Mouse (Mus musculus) layer of hippocampus, adult 9-11 months (tissue): ENCODE measurements at regions not wholly inside any gene's neighbourhood (a gene's known extent, or its start where the extent isn't known, plus 50 kb on each side); places are given as distances from the start of the nearest gene placed in this dataset.
A peak's percentile ranks its signal among the peaks of the same experiment; 100 is the strongest.
"Not testable (repeated sequence)": the region's sequence is repeated elsewhere in the genome, so short reads cannot be mapped to it uniquely, and the experiment has no call there.

Experiments
- DNase-seq: peaks from one replicate; pipeline ENCODE4 v3.0.0; 2022

- DNase-seq, result peak; percentile 14
These were observed 569.0 kb downstream of the Lrriq3 start for GRCm38 (mm10) chr3:155662280-155662679.

- no peak for DNase-seq
These were observed 579.3 kb downstream of the Lrriq3 start for GRCm38 (mm10) chr3:155672558-155672957.

GRCm38 (mm10) chr3:155680200-155680599 is 587.0 kb downstream of the Lrriq3 start:
- no peak for DNase-seq

GRCm38 (mm10) chr3:155682921-155683813 is 589.9 kb downstream of the Lrriq3 start:
- DNase-seq, result no peak

- DNase-seq, result peak; percentile 70
These were observed 595.1 kb downstream of the Lrriq3 start for GRCm38 (mm10) chr3:155688358-155688757.

GRCm38 (mm10) chr3:155723011-155723510 is 629.8 kb downstream of the Lrriq3 start:
- no peak for DNase-seq

GRCm38 (mm10) chr3:155742421-155742820 is 649.2 kb downstream of the Lrriq3 start:
- DNase-seq, result no peak

- DNase-seq, result not testable (repeated sequence)
These were observed 653.4 kb downstream of the Lrriq3 start for GRCm38 (mm10) chr3:155746601-155747000.

- DNase-seq, result no peak
These were observed 654.3 kb downstream of the Lrriq3 start for GRCm38 (mm10) chr3:155747511-155747910.

GRCm38 (mm10) chr3:155757285-155757684 is 664.1 kb downstream of the Lrriq3 start:
- no peak for DNase-seq

GRCm38 (mm10) chr3:155776019-155776418 is 682.8 kb downstream of the Lrriq3 start:
- DNase-seq, result no peak

- no peak for DNase-seq
These were observed 683.8 kb downstream of the Lrriq3 start for GRCm38 (mm10) chr3:155777025-155777424.

GRCm38 (mm10) chr3:155815693-155816092 is 722.5 kb downstream of the Lrriq3 start:
- no peak for DNase-seq

- DNase-seq, result no peak
These were observed 731.6 kb downstream of the Lrriq3 start for GRCm38 (mm10) chr3:155824863-155825262.

- no peak for DNase-seq
These were observed 695.3 kb upstream of the Negr1 start for GRCm38 (mm10) chr3:155866286-155866685.

- DNase-seq, result no peak
These were observed 685.9 kb upstream of the Negr1 start for GRCm38 (mm10) chr3:155875696-155876095.

GRCm38 (mm10) chr3:155878401-155878800 is 683.2 kb upstream of the Negr1 start:
- peak; percentile 5 for DNase-seq

GRCm38 (mm10) chr3:155880722-155881121 is 680.9 kb upstream of the Negr1 start:
- DNase-seq, result no peak

GRCm38 (mm10) chr3:155915981-155916380 is 645.6 kb upstream of the Negr1 start:
- peak; percentile 14 for DNase-seq

GRCm38 (mm10) chr3:155942896-155943295 is 618.7 kb upstream of the Negr1 start:
- no peak for DNase-seq

- DNase-seq, result no peak
These were observed 617.4 kb upstream of the Negr1 start for GRCm38 (mm10) chr3:155944042-155944735.

GRCm38 (mm10) chr3:155945188-155945587 is 616.4 kb upstream of the Negr1 start:
- no peak for DNase-seq

- not testable (repeated sequence) for DNase-seq
These were observed 599.1 kb upstream of the Negr1 start for GRCm38 (mm10) chr3:155962496-155962895.

- no peak for DNase-seq
These were observed 582.0 kb upstream of the Negr1 start for GRCm38 (mm10) chr3:155979636-155980035.
